Mouse (Mus musculus): ENCODE results near the gene Ccdc33. TPM values are rescaled to one million over a fixed set of nuclear protein-coding genes. Genes with fewer than 3 reads are reported as not detected.
A peak's percentile ranks its signal among the peaks of the same experiment; 100 is the strongest.

Gene Ccdc33
- polyA plus RNA-seq, 1 experiment from 2014 or later: 0.27 TPM

- no peaks in the 10 kb centered on the region for H3K9me3 ChIP-seq (ENCODE audit: control insufficient read depth, low read length)
- no peak; the same call in 1 of the 2 replicates for ATAC-seq (replicated peaks; ENCODE audit: low FRiP score, low TSS enrichment, low read depth)
- H3K4me2 ChIP-seq (ENCODE audit: low read length): no peak overlapping the region
- H3K27ac ChIP-seq (ENCODE audit: low read depth): no peak overlapping the region
- DNase-seq (ENCODE audit: low spot score): no peak
- no peaks in the 10 kb centered on the region for H3K36me3 ChIP-seq (ENCODE audit: control insufficient read depth, insufficient read depth, low read length)
- no peak overlapping the region for H3K4me3 ChIP-seq (ENCODE audit: low read depth, low read length)
- H3K9ac ChIP-seq (ENCODE audit: low read length): no peak overlapping the region
- peaks cover 45% of the 10 kb centered on the region for H3K4me1 ChIP-seq (replicated peaks; ENCODE audit: control insufficient read depth, insufficient read depth, low read length)
- WGBS: 28% methylated on average over 6 of the region's 6 CpGs
- H3K27me3 ChIP-seq (replicated peaks; ENCODE audit: control insufficient read depth, insufficient read depth, low read length): no peaks in the 10 kb centered on the region
Observed at GRCm38 (mm10) chr9:58139947-58140346, 21.3 kb upstream of the Ccdc33 start.

GRCm38 (mm10) chr9:58135921-58136321, 17.3 kb upstream of the Ccdc33 start:
- Histone ChIP-seq H3K4me3 (ENCODE audit: low read depth, low read length) (no peak overlapping the region), H3K36me3 (ENCODE audit: control insufficient read depth, insufficient read depth, low read length) (no peaks in the 10 kb centered on the region), H3K27ac (ENCODE audit: low read depth) (peak overlapping the region; percentile 25; the same call in 1 of the 2 replicates), H3K4me1 (replicated peaks; ENCODE audit: control insufficient read depth, insufficient read depth, low read length) (peaks cover 46% of the 10 kb centered on the region), H3K9ac (ENCODE audit: low read length) (no peak overlapping the region), H3K4me2 (ENCODE audit: low read length) (peak overlapping the region; percentile 11; the same call in 1 of the 2 replicates), H3K27me3 (replicated peaks; ENCODE audit: control insufficient read depth, insufficient read depth, low read length) (no peaks in the 10 kb centered on the region), H3K9me3 (ENCODE audit: control insufficient read depth, low read length) (no peaks in the 10 kb centered on the region)
- ATAC-seq (replicated peaks; ENCODE audit: low FRiP score, low TSS enrichment, low read depth) (no peak), DNase-seq (ENCODE audit: low spot score) (no peak)
- WGBS: 32% methylated on average over 2 of the region's 2 CpGs

GRCm38 (mm10) chr9:58134906-58135305, 16.3 kb upstream of the Ccdc33 start:
- no peaks in the 10 kb centered on the region for H3K27me3 ChIP-seq (replicated peaks; ENCODE audit: control insufficient read depth, insufficient read depth, low read length)
- peak overlapping the region; percentile 18 for H3K4me2 ChIP-seq (ENCODE audit: low read length)
- ATAC-seq (replicated peaks; ENCODE audit: low FRiP score, low TSS enrichment, low read depth) (no peak), DNase-seq (ENCODE audit: low spot score) (no peak)
- no peak overlapping the region for H3K9ac ChIP-seq (ENCODE audit: low read length)
- H3K9me3 ChIP-seq (ENCODE audit: control insufficient read depth, low read length): no peaks in the 10 kb centered on the region
- H3K27ac ChIP-seq (ENCODE audit: low read depth): peak overlapping the region; percentile 43
- WGBS: 24% methylated on average over 7 of the region's 7 CpGs
- H3K36me3 ChIP-seq (ENCODE audit: control insufficient read depth, insufficient read depth, low read length): no peaks in the 10 kb centered on the region
- peaks cover 46% of the 10 kb centered on the region for H3K4me1 ChIP-seq (replicated peaks; ENCODE audit: control insufficient read depth, insufficient read depth, low read length)
- H3K4me3 ChIP-seq (ENCODE audit: low read depth, low read length): no peak overlapping the region

- Histone ChIP-seq H3K4me1 (replicated peaks; ENCODE audit: control insufficient read depth, insufficient read depth, low read length) (peaks cover 50% of the 10 kb centered on the region), H3K27ac (ENCODE audit: low read depth) (peak overlapping the region; percentile 43; the same call in 1 of the 2 replicates), H3K9me3 (ENCODE audit: control insufficient read depth, low read length) (no peaks in the 10 kb centered on the region), H3K4me2 (ENCODE audit: low read length) (peak overlapping the region; percentile 16), H3K27me3 (replicated peaks; ENCODE audit: control insufficient read depth, insufficient read depth, low read length) (no peaks in the 10 kb centered on the region), H3K4me3 (ENCODE audit: low read depth, low read length) (no peak overlapping the region), H3K36me3 (ENCODE audit: control insufficient read depth, insufficient read depth, low read length) (no peaks in the 10 kb centered on the region), H3K9ac (ENCODE audit: low read length) (no peak overlapping the region)
- no peak for DNase-seq (ENCODE audit: low spot score)
- WGBS: 12% methylated on average over 16 of the region's 17 CpGs
- ATAC-seq (replicated peaks; ENCODE audit: low FRiP score, low TSS enrichment, low read depth): peak; percentile 68
Observed at GRCm38 (mm10) chr9:58133893-58134884, 15.6 kb upstream of the Ccdc33 start.

- no peak overlapping the region for H3K9ac ChIP-seq (ENCODE audit: low read length)
- H3K4me1 ChIP-seq (replicated peaks; ENCODE audit: control insufficient read depth, insufficient read depth, low read length): peaks cover 57% of the 10 kb centered on the region
- H3K4me3 ChIP-seq (ENCODE audit: low read depth, low read length): no peak overlapping the region
- no peaks in the 10 kb centered on the region for H3K27me3 ChIP-seq (replicated peaks; ENCODE audit: control insufficient read depth, insufficient read depth, low read length)
- no peaks in the 10 kb centered on the region for H3K9me3 ChIP-seq (ENCODE audit: control insufficient read depth, low read length)
- no peak for ATAC-seq (replicated peaks; ENCODE audit: low FRiP score, low TSS enrichment, low read depth)
- no peak overlapping the region for H3K4me2 ChIP-seq (ENCODE audit: low read length)
- DNase-seq (ENCODE audit: low spot score): no peak
- no peaks in the 10 kb centered on the region for H3K36me3 ChIP-seq (ENCODE audit: control insufficient read depth, insufficient read depth, low read length)
- WGBS: 78% methylated on average over 7 of the region's 7 CpGs
- H3K27ac ChIP-seq (ENCODE audit: low read depth): no peak overlapping the region
Observed at GRCm38 (mm10) chr9:58131735-58132134, 13.1 kb upstream of the Ccdc33 start.

GRCm38 (mm10) chr9:58130909-58131308, 12.3 kb upstream of the Ccdc33 start:
- Histone ChIP-seq H3K4me1 (replicated peaks; ENCODE audit: control insufficient read depth, insufficient read depth, low read length) (peaks cover 53% of the 10 kb centered on the region), H3K4me2 (ENCODE audit: low read length) (no peak overlapping the region), H3K9ac (ENCODE audit: low read length) (no peak overlapping the region), H3K27ac (ENCODE audit: low read depth) (no peak overlapping the region), H3K9me3 (ENCODE audit: control insufficient read depth, low read length) (no peaks in the 10 kb centered on the region), H3K36me3 (ENCODE audit: control insufficient read depth, insufficient read depth, low read length) (no peaks in the 10 kb centered on the region), H3K27me3 (replicated peaks; ENCODE audit: control insufficient read depth, insufficient read depth, low read length) (no peaks in the 10 kb centered on the region), H3K4me3 (ENCODE audit: low read depth, low read length) (no peak overlapping the region)
- DNase-seq (ENCODE audit: low spot score) (no peak), ATAC-seq (replicated peaks; ENCODE audit: low FRiP score, low TSS enrichment, low read depth) (no peak)
- WGBS: 55% methylated on average over 3 of the region's 3 CpGs

GRCm38 (mm10) chr9:58129508-58129907, 10.9 kb upstream of the Ccdc33 start:
- H3K9me3 ChIP-seq (ENCODE audit: control insufficient read depth, low read length): no peaks in the 10 kb centered on the region
- no peaks in the 10 kb centered on the region for H3K36me3 ChIP-seq (ENCODE audit: control insufficient read depth, insufficient read depth, low read length)
- peak overlapping the region; percentile 37 for H3K4me2 ChIP-seq (ENCODE audit: low read length)
- peaks cover 43% of the 10 kb centered on the region for H3K4me1 ChIP-seq (replicated peaks; ENCODE audit: control insufficient read depth, insufficient read depth, low read length)
- H3K27ac ChIP-seq (ENCODE audit: low read depth): no peak overlapping the region
- H3K4me3 ChIP-seq (ENCODE audit: low read depth, low read length): no peak overlapping the region
- H3K9ac ChIP-seq (ENCODE audit: low read length): peak overlapping the region; percentile 22; the same call in 1 of the 2 replicates
- no peaks in the 10 kb centered on the region for H3K27me3 ChIP-seq (replicated peaks; ENCODE audit: control insufficient read depth, insufficient read depth, low read length)
- DNase-seq (ENCODE audit: low spot score) (no peak), ATAC-seq (replicated peaks; ENCODE audit: low FRiP score, low TSS enrichment, low read depth) (no peak)
- 24% methylated on average over 8 of the region's 8 CpGs for WGBS

- WGBS: 19% methylated on average over 13 of the region's 13 CpGs
- peak overlapping the region; percentile 37 for H3K4me2 ChIP-seq (ENCODE audit: low read length)
- no peak for DNase-seq (ENCODE audit: low spot score)
Observed at GRCm38 (mm10) chr9:58128926-58129413, 10.3 kb upstream of the Ccdc33 start.

More at GRCm38 (mm10) chr9:58128926-58129413, 10.3 kb upstream of the Ccdc33 start:
- ATAC-seq (replicated peaks; ENCODE audit: low FRiP score, low TSS enrichment, low read depth): no peak
- no peak overlapping the region for H3K4me3 ChIP-seq (ENCODE audit: low read depth, low read length)
- no peaks in the 10 kb centered on the region for H3K36me3 ChIP-seq (ENCODE audit: control insufficient read depth, insufficient read depth, low read length)
- no peaks in the 10 kb centered on the region for H3K9me3 ChIP-seq (ENCODE audit: control insufficient read depth, low read length)
- peaks cover 38% of the 10 kb centered on the region for H3K4me1 ChIP-seq (replicated peaks; ENCODE audit: control insufficient read depth, insufficient read depth, low read length)
- H3K27ac ChIP-seq (ENCODE audit: low read depth): peak overlapping the region; percentile 1; the same call in 1 of the 2 replicates
- H3K27me3 ChIP-seq (replicated peaks; ENCODE audit: control insufficient read depth, insufficient read depth, low read length): no peaks in the 10 kb centered on the region
- H3K9ac ChIP-seq (ENCODE audit: low read length): peak overlapping the region; percentile 22; the same call in 1 of the 2 replicates
